Mouse (Mus musculus) gastrocnemius, adult 18-20 months (tissue): ENCODE measurements around the gene Slc17a6. TPM values are rescaled to one million over a fixed set of nuclear protein-coding genes. Genes with fewer than 3 reads are reported as not detected.
"Not testable (repeated sequence)": the region's sequence is repeated elsewhere in the genome, so short reads cannot be mapped to it uniquely, and the experiment has no call there.

Source experiments
- DNase-seq: peaks from one replicate; pipeline ENCODE4 v3.0.0; 2021; ENCODE audit warnings: low spot score
- total RNA-seq, 2 experiments: library from RNA; stranded (reverse); gene quantifications; 2 replicates each; pipeline ENCODE4 v1.2.3; 2021

The Slc17a6 gene
- total RNA-seq, 2 experiments from 2014 or later, result not detected

DNA sequence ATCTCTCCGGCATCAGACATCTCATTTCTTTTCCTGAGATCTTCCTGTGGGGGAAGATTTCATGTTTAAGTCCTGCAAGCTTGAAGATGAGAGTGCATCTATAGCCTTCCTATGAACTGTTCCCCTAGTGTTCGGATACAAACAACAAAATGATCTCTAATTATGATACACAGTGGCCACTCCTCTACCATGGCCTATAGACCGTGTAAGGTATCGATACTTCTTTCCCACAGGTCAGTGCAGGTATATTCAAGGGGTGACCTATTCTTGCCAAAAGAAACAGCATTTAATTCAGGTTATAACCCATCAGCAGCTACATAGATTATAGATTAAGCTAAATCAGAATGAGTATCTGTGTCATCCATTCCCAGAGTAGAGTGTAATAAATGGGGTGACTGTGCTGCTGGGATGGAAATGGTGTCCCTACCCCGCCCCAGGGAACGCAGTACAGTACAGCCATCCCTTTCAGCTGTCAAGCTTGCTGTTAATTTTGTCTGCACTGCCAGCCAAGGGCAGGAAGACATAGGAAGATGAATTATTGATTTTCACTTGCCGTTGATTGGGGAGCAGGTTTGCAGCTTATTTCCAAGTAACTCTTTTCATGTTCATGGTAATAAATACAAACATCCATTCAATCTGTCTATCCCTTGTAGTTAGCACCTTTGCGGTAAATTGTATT is 71.9 kb downstream of the Slc17a6 start:
- no peak for DNase-seq

DNA sequence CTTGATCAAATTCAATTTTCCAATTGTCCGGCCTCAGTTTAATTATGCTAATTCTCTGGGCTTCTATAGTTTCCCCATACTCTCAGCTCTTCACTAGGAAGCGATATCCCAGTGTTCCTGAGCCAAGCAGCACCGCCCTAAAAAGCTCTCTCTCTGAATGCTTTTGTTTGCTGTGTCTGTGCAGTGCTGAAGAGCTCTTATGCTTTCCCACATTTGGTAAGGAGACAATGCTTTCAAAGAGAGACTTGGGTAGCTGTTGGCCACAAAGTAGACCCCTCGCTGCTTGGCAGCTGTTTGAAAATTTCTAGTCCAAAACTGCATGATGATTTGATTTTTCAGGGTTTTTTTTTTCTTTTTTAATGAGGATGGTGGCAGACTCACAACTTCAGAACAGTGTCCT is 72.6 kb downstream of the Slc17a6 start:
- DNase-seq, result no peak

DNA sequence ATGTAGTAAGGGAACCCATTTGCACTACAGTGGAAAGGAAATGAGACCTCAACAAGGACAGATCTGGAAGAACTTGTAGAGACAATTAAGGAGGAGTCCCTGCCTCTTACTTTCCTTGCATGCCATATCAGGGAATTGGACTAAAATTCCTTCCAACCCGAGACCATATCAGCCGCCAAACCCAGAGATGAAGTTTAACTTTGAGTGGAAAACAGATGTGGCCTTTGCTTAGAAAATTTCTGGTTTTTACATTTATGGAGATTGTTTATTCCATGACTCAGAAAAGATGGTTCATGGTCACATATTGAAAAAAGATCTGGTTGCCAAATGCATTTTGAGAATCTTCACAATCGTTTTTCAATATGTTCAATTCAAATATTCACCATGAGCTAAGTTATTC is 87.7 kb downstream of the Slc17a6 start:
- no peak for DNase-seq

DNA sequence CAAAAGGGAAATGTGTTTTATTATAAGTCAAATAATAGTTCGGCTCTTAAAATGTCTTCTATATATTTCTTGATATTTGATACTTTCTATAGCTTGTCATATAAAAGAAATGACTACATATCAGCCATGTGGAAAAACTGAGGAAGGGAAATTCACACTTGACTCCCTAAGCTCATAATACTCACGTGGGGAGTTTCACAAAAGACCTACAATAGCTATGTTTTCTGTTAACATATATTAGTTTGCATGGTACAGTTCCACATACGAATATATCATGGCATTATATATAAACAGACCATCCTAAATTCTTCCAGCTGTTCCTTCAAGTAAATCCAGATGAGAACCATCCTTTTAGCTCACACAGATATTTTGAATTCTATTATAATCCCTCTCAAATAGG is 88.5 kb downstream of the Slc17a6 start:
- not testable (repeated sequence) for DNase-seq

DNA sequence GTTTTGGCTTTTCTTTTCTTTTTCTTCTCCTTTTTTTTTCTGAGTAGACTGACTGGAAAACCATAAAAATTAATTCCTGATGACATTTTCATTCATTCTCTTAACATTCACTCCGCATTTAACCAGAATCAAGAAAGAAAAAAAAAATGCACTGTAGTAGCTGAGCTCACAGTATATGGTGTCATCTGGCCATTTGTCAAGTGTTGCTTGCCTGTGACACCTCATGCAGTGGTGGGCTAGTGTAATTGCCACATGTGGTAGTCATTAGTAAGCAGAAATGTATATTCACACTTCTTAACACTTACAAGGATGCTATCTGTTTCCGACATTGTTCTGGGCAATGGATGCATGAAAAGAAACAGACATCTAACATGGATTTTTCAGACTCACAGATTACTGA is 94.0 kb downstream of the Slc17a6 start:
- no peak for DNase-seq

Other genes with a start within 250 kb of the Slc17a6 start
- 100 to 1,000 TPM in 1 of 2 experiments, 10 to 100 TPM in 1; 80.6 to 114 TPM for gene Ano5, start 111.0 kb upstream of the Slc17a6 start, total RNA-seq
- gene Gas2, start 240.0 kb downstream of the Slc17a6 start, total RNA-seq, result 1 to 10 TPM; 3.5 to 4.7 TPM
- 1 to 10 TPM; 1.1 to 1.3 TPM for gene Fancf, start 240.3 kb downstream of the Slc17a6 start, total RNA-seq